Mouse (Mus musculus) frontal cortex, postnatal 14 days (tissue): ENCODE results near the gene Stx1b.
"Not testable (repeated sequence)": the region's sequence is repeated elsewhere in the genome, so short reads cannot be mapped to it uniquely, and the experiment has no call there.

Experiments used
- DNase-seq, 2 experiments: peaks; one replicate each; pipeline ENCODE4 v3.0.0; 2022; ENCODE audit warnings: low spot score in 2 of 2

The Stx1b gene

GRCm38 (mm10) chr7:127824176-127824871 lies at the start of gene Stx1b, which contains the start of gene Stx4a:
Gene Stx1b, minus strand, starts transcription at chr7:127824549.
Gene Stx4a, plus strand, starts transcription at chr7:127824294.
- no peak for DNase-seq

GRCm38 (mm10) chr7:127870136-127870821 lies 45.9 kb upstream of the Stx1b start:
- DNase-seq, result no peak

- no peak for DNase-seq
These were observed 44.9 kb upstream of the Stx1b start for GRCm38 (mm10) chr7:127869149-127869810.

- no peak for DNase-seq
These were observed 43.3 kb upstream of the Stx1b start for GRCm38 (mm10) chr7:127867641-127868040.

GRCm38 (mm10) chr7:127866434-127866833 lies 42.1 kb upstream of the Stx1b start:
- DNase-seq, result no peak

- DNase-seq, result no peak
These were observed 33.9 kb upstream of the Stx1b start for GRCm38 (mm10) chr7:127858258-127858657.

- no peak for DNase-seq
These were observed 26.6 kb upstream of the Stx1b start for GRCm38 (mm10) chr7:127850906-127851305.

- DNase-seq, result no peak
These were observed 25.9 kb upstream of the Stx1b start for GRCm38 (mm10) chr7:127849973-127850875.

GRCm38 (mm10) chr7:127842001-127842718 lies 17.8 kb upstream of the Stx1b start:
- peak; percentile 56 to 62 for DNase-seq

GRCm38 (mm10) chr7:127841340-127842000 lies 17.1 kb upstream of the Stx1b start:
- DNase-seq, result peak; percentile 95 to 96

GRCm38 (mm10) chr7:127840886-127841285 lies 16.5 kb upstream of the Stx1b start:
- peak in 1 of 2 experiments; percentile 63 for DNase-seq

GRCm38 (mm10) chr7:127840031-127840430 lies 15.7 kb upstream of the Stx1b start:
- not testable (repeated sequence) for DNase-seq

- DNase-seq, result not testable (repeated sequence)
These were observed 13.5 kb upstream of the Stx1b start for GRCm38 (mm10) chr7:127837878-127838277.

- DNase-seq, result no peak
These were observed 13.1 kb upstream of the Stx1b start for GRCm38 (mm10) chr7:127837473-127837872.

GRCm38 (mm10) chr7:127835550-127835949 lies 11.2 kb upstream of the Stx1b start:
- no peak for DNase-seq

GRCm38 (mm10) chr7:127823236-127824171 lies 845 bp downstream of the Stx1b start:
- no peak for DNase-seq

- DNase-seq, result no peak
These were observed 1.9 kb downstream of the Stx1b start for GRCm38 (mm10) chr7:127822494-127822893.

- no peak for DNase-seq
These were observed 3.4 kb downstream of the Stx1b start for GRCm38 (mm10) chr7:127820836-127821509.

- no peak for DNase-seq
These were observed 6.6 kb downstream of the Stx1b start for GRCm38 (mm10) chr7:127817776-127818175.
